Mouse (Mus musculus) common myeloid progenitor, adult 5-6 weeks (primary cell): ENCODE results near the gene Tbc1d7. TPM values are rescaled to one million over a fixed set of nuclear protein-coding genes. Genes with fewer than 3 reads are reported as not detected.
A peak's percentile ranks its signal among the peaks of the same experiment; 100 is the strongest.

ENCODE experiments used
- ATAC-seq: replicated peaks from 2 replicates; pipeline ENCODE4 v1.8.0; 2016; ENCODE audit warnings: low read depth, mild to moderate bottlenecking, moderate TSS enrichment, inconsistent platforms; ENCODE audit not compliant: poor library complexity, severe bottlenecking
- total RNA-seq: library from RNA; stranded (forward); fragments of 200-1000, 187-1606 nt; gene quantifications from 2 replicates; pipeline ENCODE4 v1.2.3, GENCODE M21; 2017

Tbc1d7 gene
- total RNA-seq, 1 experiment from 2014 or later = 8.6 TPM

DNA sequence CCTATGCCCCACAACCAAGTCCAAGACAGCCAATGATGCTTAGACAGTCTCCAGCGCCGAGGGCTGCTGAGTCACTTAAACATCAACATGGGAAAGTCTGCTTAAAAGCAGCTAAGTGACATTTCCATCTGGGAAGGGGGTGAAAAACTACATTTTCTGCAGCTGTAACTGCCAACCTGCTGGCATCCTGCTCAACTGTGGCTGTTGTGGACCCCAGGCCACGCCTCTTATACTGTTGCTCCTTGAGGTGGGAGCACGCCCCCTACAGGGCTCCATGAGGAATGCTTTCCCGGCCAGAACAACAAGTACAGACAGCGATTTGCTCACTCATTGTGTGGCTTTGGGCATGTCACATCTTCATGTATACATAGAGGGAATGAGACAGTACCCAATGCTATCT is 25.9 kb upstream of the Tbc1d7 start:
- ATAC-seq = no peak

DNA sequence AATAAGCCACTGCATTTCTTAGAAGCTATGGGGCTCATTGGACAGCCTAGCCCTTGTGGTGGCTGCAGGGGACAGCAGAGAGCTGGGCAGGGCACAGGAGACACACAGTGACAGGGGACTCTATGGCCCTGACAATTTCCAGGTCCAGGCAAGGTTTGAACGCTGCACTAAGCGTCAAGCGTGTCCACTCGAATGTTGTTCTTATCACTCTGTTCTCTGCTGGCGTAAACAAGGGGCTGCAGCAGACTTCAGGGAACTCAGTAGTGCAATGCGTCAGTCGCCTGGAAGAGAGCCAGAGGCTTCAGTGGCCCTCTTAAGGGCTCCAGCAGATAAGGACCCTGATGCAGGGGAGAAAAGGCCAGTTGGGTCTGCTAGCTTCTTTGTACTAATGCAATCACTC is 24.7 kb upstream of the Tbc1d7 start:
- ATAC-seq = 0 out of 2 replicates have a peak, but pooled peaks have one; percentile 3

DNA sequence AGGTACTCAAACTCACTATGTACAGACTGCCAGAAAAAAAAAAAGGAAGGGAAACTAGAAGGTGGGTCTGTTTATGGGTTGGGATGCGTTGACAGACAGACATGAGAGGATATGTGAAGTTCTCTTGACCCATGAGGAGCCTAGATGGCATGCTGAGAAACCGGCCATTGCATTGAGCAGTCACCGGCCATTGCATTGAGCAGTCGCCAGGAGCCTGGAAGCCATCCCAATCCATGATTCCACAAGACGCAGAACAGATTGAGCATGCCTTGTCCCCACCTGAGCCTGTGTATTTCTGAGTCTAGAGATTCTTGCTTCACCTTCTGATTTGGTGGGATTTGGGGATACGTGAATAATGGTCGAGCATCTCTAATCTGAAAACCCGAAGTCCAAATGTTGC is 22.6 kb upstream of the Tbc1d7 start:
- ATAC-seq = no peak

DNA sequence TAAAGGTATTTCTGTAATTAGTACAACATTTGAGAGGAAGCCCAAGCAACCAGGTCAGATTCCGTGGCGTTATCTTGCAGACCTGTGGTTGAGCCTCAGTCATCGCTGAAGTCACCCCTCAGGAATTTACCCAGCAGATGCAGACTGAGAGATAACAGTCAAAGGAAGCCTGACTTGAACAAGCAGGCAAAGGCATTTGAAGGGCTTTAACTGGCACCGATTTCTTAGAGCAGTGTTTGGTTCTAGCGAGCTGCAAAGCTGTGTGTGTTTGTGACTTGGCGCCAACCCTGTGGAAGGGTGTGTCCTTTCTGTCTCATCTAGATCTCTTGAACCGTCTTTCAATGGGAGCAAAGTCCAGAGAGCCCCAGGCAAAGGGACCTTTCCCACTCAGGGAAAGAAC is 22.0 kb upstream of the Tbc1d7 start:
- ATAC-seq = peak; percentile 73

DNA sequence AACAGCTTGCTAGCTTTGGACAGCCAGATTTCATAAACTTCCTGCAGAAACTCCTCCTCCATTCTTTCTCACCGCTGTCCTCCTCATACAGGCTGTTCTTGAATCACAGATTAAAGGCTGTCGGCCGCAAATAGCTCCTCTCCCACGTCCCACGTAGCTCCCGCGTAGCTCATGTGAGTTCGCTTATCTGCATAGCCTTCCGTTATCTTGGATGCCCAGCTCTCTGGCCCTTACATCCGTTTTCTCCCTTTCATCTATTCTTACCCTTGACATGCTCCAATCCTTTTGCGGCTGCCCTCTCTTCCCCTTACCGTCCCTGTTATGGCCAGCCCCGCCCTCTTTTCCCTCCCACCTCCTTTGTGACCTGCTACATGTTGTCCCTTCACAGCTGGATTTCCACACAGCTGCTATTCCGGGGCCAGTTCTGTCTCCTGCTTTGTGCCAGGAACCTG is 20.5 kb upstream of the Tbc1d7 start:
- ATAC-seq = peak; percentile 76

DNA sequence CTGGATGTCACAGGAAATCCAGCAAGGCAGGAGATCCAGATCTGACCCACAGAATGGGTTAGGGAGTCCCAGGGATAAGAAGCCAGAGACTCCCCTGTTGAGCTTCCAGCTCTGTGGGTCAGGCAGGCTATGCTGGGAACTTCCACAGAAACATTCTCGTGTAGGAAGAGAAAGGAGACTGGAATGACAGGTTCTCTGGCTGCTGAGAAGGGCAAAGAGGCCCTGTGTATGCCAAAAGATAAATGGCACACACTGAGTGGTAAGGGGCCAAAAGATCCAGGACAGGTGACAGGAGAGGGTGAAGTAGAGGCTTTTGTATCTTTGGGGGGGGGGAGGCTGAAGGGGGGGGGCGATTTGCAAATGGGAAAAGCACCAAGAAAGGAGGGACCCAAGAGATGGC is 20.0 kb upstream of the Tbc1d7 start:
- ATAC-seq = no peak

DNA sequence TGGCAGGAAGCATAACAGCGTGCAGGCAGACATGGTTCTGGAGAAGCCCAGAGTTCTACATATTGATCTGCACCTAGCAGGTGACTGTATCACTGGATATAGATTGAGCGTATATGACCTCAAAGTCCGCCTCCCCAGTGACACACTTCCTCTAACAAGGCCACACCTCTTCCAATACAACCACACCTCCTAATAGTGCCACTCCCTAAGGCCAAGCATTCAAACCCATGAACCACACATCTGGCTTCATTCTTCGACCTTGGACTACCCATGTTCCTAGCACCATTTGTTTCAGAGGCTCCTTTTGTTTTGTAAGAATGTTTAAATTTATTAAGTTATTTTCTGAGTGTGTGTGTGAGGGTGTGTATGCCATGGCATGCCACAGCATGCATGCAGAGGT is 16.4 kb upstream of the Tbc1d7 start:
- no peak for ATAC-seq

DNA sequence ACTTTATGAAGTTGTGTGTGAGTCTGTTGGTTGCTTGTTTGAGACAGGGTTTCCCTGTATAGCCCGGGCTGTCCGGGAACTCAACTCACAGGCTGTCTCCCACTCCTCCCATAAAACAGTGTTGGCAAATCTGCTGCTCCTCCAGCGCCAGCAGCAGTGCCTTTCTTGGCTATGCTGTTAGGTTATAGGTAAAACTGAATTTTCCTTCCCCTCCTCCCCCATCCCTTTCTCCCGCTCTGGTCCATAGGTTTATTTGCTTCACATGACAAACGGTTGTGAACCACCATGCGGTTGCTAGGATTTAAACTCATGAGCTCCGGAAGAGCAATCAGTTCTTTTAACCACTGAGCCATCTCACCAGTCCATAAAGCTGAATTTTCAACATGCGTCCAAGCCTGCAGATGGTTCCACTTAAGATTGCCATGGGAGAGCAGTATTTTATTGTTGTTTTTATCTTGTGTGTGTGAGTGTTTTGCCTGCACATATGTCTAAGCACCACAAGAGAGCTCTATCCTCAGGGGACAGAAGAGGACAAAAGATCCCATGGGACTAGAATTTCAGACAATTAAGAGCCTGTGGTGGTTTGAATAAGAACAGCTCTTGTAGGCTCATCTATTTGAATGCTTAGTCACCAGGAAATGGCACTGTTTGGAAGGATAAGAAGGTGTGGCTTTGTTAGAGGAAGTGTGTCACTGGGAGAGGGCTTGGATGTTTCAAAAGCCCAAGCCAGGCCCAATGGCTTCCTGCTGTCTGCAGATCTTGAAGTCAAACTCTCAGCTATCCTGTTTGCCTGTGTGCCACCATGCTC is 12.2 kb upstream of the Tbc1d7 start:
- ATAC-seq = 0 out of 2 replicates have a peak, but pooled peaks have one; percentile 1

DNA sequence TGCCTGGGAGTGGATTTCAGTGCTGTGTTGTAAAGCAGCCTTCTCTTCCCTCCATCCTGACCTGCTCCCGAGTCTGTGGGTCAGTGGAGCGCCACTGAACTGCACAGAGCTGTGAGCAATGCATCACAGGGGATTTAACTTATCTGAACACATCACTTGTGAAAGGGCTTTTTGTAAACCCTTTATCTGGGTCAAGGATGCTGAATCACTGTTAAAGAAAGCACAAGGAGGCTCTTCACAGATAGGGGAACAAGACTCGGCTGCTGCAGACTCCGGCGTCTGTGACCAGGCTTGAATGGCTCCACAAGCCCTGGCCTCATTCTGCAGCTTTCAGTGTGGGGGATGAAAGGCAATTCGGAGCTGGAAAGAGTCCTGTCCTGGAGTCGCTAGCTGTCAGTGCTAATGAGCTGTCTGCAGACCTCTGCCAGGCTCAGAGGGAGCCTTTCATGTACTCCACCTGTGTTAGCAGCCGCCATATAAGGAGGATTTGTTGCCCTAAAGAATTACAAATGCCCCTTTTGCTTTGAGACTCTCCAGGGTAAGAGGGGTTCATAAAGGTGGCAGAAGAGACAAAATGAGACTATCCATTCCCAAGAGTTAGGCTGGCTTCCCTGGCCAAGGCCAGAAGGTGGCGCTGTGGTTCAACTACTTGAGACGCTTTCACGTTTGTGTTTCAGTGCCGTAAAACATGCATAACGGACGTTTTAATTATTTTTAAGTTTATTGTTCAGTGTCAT is 11.3 kb upstream of the Tbc1d7 start:
- peak; percentile 63 for ATAC-seq

DNA sequence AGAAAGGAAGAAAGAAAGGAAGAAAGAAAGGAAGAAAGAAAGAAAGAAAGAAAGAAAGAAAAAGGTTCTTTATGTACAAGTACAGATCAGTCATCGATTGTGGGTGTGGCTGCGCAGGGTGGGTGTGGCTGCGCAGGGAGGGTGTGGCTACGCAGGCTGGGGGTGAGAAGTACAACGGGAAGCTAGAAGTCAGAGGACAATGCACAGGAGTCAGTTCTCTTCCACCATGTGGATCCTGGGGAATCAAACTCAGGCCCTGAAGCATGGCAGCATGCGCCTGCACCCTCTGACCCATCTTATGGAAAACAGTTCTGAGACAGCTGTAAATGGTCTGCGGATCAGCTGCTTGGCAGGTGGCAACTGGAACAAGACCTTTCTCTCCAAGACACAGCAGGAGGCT is 9.8 kb upstream of the Tbc1d7 start:
- no peak for ATAC-seq

DNA sequence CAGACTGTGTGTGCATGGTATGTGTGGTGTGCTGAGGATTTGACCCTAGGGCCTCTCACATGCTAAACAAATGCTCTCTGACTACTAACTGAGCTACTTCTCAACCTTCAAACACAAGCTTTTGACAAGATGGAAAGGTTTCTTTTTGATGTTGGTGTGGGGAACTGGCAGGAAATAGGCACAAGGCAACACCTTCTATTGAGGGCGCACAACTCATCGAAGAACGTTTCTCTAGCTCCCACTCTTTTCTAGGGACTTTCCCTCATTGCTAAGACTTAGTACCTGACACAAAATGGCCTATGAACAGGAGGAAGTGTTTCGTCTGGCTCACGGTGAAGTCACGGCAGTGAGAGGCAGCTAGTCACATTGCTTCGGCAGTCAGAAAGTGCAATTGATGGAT is 6.0 kb upstream of the Tbc1d7 start:
- ATAC-seq = no peak

DNA sequence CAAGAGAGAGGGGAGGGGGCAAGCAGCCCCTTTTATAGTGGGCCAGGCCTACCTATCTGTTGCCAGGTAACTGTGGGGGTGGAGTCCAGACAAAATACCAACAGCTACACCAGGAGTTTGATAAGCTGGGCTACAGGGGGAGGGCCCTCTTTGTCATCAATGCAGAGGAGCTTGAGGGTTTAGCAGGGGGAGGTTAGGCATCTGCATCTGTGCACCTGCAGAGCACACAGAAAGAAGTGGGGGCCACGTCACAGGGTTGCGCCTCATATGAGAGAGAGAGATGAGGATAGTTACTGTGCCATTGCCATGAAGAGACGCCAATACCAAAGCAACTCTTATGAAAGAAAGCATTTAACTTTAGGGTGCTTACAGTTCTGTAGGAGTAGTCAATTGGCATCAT is 5.4 kb upstream of the Tbc1d7 start:
- ATAC-seq = no peak

DNA sequence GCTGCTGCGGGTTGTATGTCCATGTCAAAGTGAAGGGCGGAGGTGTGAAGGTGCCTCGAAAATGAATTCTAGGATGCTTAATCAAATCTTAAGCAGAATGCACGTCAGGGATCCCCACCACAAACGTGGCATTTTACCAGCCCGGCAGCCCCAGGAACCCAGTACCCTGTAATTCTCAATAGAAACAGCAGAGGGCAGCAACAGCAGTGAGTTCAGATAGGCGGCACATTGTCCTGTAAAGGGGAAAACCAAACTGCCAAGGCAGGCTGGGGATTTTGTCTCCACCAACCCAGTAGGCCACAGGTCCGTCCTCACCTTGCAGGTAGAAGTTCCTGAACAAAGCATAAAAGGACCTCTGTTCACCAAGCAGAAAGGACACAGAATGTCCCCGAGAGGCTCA is 2.0 kb upstream of the Tbc1d7 start:
- ATAC-seq = peak; percentile 62

DNA sequence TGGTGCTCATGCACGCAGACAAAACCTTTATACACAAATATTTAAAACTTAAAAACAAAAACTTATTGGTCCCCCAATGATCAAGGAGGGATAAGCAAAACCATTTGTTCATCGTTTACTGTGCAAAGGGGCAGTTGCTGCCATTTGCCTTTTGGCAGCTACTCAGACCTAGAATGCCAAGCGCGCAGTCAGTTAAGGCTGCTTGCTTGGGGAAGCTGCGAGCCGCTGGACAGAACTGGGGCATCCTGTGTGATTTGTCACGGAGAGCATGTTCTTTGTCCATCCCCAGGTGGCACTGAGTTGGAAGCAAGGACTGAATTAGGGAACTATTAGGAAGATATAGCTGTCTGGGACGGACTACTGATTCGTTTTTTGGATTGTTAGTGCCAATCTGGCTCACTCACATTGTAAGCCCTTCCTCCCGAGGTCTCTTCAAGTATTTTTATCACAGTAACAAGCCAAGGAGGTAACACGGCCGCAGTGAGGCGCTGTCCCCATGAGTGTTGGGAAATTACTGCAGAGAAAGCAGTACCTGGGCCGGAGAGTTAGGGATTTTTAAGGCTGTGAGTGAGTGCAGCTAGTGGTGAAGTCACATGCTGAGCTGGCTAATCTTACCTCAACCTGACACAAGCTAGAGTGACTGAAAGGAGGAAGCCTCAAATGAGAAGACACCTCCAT is 874 bp upstream of the Tbc1d7 start:
- ATAC-seq = no peak

DNA sequence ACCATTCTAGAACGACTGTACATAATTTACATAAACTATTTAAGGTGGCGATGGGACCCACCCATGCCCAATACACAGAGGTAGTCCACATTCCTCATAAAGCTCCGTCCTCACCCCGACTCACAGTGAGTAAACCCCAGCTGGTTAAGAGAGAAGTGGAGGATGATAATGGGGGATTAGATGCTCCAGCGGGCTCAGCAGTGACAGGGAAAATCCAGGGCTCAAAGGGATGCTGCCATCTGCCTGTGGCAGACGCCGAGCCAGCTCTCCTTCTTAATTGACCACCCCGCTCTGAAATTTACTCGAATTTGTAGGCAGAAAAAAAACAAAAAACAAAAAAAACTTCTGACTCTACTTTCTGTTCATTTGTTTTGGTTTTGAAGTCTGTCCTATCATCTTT is 3.6 kb downstream of the Tbc1d7 start:
- ATAC-seq = no peak

DNA sequence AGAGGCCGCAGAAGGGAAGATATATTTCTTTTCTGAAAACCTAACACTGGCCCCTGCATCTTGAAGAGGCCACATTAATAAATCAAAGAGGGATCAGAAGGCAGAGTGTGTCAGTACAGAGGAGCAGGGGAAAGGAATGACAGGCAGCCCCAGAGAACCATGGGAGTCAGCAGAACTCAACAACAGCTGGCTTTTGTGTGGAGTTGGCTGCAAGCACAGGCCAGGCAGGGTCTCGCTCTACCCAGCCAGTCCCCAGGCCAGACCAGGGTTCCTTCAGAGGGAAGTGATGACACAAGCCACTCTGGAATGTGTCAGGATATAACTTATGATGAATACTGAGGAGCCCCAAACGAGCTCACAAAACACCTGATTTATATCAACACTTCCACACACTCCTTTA is 11.9 kb downstream of the Tbc1d7 start:
- no peak for ATAC-seq

DNA sequence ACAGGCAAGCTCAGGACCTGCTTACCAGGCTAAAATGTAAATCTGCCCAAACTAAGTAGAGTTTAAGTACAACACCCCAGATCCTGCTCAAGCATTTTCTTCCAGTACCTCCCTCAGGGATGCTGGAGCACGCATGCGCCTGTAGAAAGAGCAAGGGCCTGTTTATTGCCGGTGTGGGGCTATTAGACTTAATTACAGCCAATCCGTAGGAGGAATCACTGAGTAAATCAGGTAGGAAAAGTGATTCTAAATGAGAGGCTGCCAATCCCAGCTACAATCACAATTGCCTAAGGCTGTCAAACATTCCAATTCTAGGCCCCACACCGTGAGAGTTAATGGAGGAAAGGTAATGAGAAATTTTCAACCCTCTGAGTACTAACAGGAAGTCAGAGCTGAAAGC is 13.0 kb downstream of the Tbc1d7 start:
- ATAC-seq = no peak

DNA sequence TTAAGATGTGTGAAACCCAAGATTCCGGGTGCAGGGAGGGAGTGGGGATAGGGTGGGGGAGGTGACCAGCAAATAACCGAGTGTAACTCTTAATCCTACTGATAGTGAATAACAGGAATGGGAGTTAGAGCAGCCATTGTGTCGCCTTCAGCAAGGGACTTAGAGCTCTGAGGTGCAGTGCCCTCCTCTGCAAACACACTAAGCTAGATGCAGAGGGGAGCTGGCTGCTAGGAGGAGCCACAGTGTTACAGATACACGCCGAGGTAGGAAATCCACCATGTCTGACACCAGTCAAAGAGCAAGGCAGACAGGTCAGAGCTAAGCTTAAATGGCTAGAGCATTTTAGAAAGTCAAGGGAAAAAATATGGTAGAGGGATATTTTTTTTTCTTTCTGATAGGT is 13.9 kb downstream of the Tbc1d7 start:
- ATAC-seq = no peak

DNA sequence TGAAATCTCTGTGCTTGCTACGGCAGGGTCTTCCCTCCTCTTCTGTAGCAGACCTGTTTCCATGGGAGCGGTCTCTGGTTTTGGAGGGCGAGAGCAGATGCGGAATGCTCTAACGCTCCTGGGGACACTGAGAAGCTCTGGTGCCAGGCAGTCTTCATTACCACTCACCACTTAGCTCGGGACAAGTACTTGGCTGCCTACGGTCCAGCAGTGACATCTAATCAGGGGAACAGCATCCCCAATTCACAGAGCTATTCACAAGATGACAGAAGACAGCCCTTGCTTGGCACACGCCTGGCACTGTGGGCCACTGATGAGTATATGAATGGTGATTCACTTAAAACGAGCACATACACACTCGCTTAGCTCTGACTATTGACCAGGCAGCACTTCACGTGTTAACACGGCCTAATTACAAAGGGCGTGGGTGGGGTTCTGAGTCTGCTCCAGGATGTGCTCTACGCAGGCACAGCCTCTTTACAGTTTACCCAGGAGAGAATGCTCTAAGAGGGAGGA is 19.2 kb downstream of the Tbc1d7 start:
- no peak for ATAC-seq

DNA sequence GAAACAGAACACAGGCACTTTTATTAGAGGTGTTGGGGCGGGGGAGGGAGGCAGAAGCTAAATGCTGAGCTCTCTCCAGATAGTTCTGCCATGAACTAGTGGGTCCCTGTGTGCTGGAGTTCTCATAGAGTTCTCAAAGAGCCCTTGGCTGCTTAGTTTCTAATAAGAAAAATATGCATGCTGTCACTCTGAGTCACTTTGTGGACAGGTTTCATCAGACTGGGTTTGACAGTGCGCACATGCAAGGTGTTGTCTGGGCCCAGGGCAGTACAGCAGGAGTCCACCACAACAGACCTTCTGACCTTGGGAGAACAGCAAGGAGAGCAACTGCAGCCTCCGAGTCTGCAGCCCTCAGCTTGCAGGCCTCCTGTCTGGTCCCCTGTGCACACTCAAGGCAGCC is 21.6 kb downstream of the Tbc1d7 start:
- no peak for ATAC-seq

DNA sequence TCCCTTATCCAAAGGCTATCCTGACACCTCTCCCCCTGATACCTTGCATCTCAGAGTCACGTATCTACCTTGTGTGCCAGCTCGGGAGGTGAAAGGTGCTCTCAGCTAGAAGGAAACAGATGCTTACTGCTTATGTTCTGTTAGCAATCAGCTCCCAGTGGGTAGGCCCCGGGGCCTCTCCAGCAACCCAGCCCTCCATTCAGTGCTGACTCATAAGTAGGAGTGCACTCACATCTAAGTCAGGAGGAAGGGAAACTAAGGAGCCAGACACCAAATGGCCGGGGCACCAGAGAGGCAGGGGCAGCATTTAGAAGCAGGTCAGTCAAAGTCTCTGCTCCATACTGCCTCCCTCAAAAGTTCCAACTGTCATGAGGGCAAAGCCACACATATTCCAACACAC is 22.6 kb downstream of the Tbc1d7 start:
- ATAC-seq = 0 out of 2 replicates have a peak, but pooled peaks have one; percentile 25
